Mouse (Mus musculus) ES-E14 (cell line): ENCODE measurements around the gene Pla1a. TPM values are rescaled to one million over a fixed set of nuclear protein-coding genes. Genes with fewer than 3 reads are reported as not detected.

Experiments
- DNase-seq: peaks from one replicate; pipeline ENCODE4 v3.0.0-alpha.2; 2013; ENCODE audit warnings: low read depth, low spot score
- H3K27ac ChIP-seq: 2 replicates; pipeline ENCODE4 v1.5.1; 2012; ENCODE audit warnings: low read depth, mild to moderate bottlenecking, low read length, moderate library complexity, mixed read lengths; ENCODE audit not compliant: poor library complexity, insufficient read depth, severe bottlenecking
- H3K36me3 ChIP-seq: 2 replicates; pipeline ENCODE4 v1.6.1; 2012; ENCODE audit warnings: mild to moderate bottlenecking, low read length, moderate library complexity, mixed read lengths; ENCODE audit not compliant: control insufficient read depth, poor library complexity, insufficient read depth, severe bottlenecking
- H3K4me1 ChIP-seq, 2 experiments: fragments of 150-350 bp in 1 of 2; sonication (generic) in 1 of 2; 2 replicates each; pipeline ENCODE4 v1.6.1; 2012; ENCODE audit warnings: low read length in 2 of 2, mild to moderate bottlenecking in 1 of 2, mixed read lengths in 1 of 2; ENCODE audit not compliant: control insufficient read depth in 2 of 2, insufficient read depth in 2 of 2, poor library complexity in 1 of 2
- H3K4me3 ChIP-seq, 2 experiments: fragments of 150-350 bp in 1 of 2; sonication (generic) in 1 of 2; 2 replicates each; pipeline ENCODE4 v1.5.1; 2012; ENCODE audit warnings: low read length in 2 of 2, low read depth in 1 of 2, mild to moderate bottlenecking in 1 of 2, mixed read lengths in 1 of 2; ENCODE audit not compliant: insufficient read depth in 1 of 2, poor library complexity in 1 of 2, severe bottlenecking in 1 of 2
- H3K9ac ChIP-seq: 2 replicates; pipeline ENCODE4 v1.6.1; 2012; ENCODE audit warnings: low read depth, mild to moderate bottlenecking, low read length, mixed read lengths; ENCODE audit not compliant: poor library complexity, insufficient read depth, severe bottlenecking
- H3K9me3 ChIP-seq: fragments of 150-350 bp; sonication (generic); 2 replicates; pipeline ENCODE4 v1.6.1; 2012; ENCODE audit warnings: low read depth, mild to moderate bottlenecking, low read length; ENCODE audit not compliant: control insufficient read depth, insufficient read depth
- CHD2 ChIP-seq: IDR thresholded peaks from 2 replicates; pipeline ENCODE4 v1.6.1; 2014; ENCODE audit warnings: mild to moderate bottlenecking, low read depth, low read length, inconsistent platforms
- HCFC1 ChIP-seq: IDR thresholded peaks from 2 replicates; pipeline ENCODE4 v1.6.1; 2012; ENCODE audit warnings: low read length, inconsistent platforms, borderline replicate concordance; ENCODE audit not compliant: insufficient read depth
- MAFK ChIP-seq: IDR thresholded peaks from 2 replicates; pipeline ENCODE4 v1.6.1; 2014; ENCODE audit warnings: mild to moderate bottlenecking, low read depth, low read length, inconsistent platforms; ENCODE audit not compliant: insufficient read depth
- ZC3H11A ChIP-seq: IDR thresholded peaks from 2 replicates; pipeline ENCODE4 v1.6.1; 2012; ENCODE audit warnings: low read depth, mild to moderate bottlenecking, inconsistent platforms, low read length, borderline replicate concordance
- ZNF384 ChIP-seq: IDR thresholded peaks from 2 replicates; pipeline ENCODE4 v1.6.1; 2012; ENCODE audit warnings: low read depth, low read length, inconsistent platforms
- in situ Hi-C, 2 experiments: fragments of 600-800 bp; cut with MboI; formaldehyde crosslinking; loops; one replicate each; pipeline ENCODE4 v1.15.1; 2025; ENCODE audit warnings: low sequenced_read_pairs in 2 of 2, inconsistent platforms in 1 of 2; ENCODE audit not compliant: unreplicated experiment in 2 of 2
- total RNA-seq: library from RNA; depleted of rRNA; stranded (reverse); fragments of 300-350 nt; gene quantifications from 2 replicates; pipeline ENCODE4 v1.2.3, GENCODE M21; 2012

Gene Pla1a
- total RNA-seq, 1 experiment, result 4.9 TPM

DNA sequence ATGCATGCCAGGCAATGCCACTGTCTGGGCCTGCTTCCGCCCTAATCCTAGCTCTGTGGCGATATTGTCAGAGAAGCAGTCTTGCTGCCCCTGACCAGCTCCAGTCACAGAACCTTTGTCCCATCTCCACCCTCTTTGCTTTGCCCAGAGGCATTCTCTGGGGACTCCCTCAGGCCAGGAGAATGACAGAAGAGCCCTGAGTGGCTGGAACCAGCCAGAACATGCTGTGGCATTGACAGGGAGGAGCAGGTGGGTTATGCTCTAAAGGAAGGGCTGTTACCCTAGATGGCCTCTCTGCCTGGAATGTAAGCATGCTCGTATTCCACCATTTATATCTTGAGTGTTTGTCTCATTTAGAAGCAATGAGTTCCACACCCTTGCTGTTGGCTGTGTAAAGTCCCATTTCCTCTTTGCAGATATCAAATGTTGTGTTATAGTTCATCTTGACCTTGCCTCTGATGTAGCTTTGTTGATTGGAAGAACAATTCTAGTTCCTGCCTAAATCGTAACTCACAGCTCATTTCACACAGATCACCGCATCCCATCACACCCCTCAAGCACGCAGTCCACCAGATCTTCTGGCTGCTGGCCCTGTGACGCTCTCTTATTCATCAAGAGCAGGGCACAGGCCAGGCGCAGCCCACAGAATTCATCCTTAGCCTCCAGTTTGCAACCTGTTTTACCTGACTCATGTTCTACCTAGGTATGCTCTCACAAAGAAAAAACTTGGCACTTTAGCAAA, 62.1 kb downstream of the Pla1a start:
- no peak for DNase-seq
- no peak overlapping the region for H3K27ac ChIP-seq
- no peak overlapping the region for H3K4me3 ChIP-seq
- H3K4me1 ChIP-seq, result peaks cover 2 to 8% of the 10 kb centered on the region in 2 experiments; a peak in 1 of 4 replicates
- no peak for TF ChIP-seq ZC3H11A
- TF ChIP-seq HCFC1, result no peak
- TF ChIP-seq CHD2, result no peak
- TF ChIP-seq MAFK, result no peak
- in situ Hi-C loops, result no loop called here
- no peaks in the 10 kb centered on the region for H3K9me3 ChIP-seq
- H3K36me3 ChIP-seq, result no peaks in the 10 kb centered on the region
- H3K9ac ChIP-seq, result no peak overlapping the region

DNA sequence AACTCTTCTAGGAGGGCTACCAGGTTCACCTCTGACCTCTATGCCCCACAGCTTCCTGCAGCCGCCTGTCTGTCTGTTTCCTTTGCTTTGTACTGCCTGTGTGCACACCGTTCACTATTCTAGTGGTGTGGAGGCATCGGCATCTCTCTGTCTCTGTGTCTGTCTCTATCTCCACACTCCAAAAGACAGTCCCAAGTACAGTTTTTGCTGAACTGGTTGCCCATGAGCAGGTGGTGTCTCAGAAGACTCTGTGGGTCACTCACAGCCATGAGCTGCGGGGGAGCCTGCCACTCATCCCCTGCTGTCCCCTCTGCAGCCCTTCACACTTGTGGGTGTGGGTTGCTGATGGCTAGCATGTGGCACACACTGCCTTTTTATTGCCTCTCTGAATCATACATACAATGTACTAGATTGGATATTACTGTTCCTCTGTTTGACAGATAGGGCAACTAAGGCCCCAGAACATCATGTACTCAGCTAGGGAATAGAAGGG, 62.9 kb downstream of the Pla1a start:
- Histone ChIP-seq H3K27ac (no peak overlapping the region), H3K9ac (no peak overlapping the region), H3K4me3 (no peak overlapping the region), H3K36me3 (no peaks in the 10 kb centered on the region), H3K4me1 (peaks cover 2 to 8% of the 10 kb centered on the region in 2 experiments; a peak in 1 of 4 replicates), H3K9me3 (no peaks in the 10 kb centered on the region)
- in situ Hi-C loops, result no loop called here
- TF ChIP-seq HCFC1 (no peak), CHD2 (no peak), MAFK (no peak), ZC3H11A (no peak), ZNF384 (no peak)
- no peak for DNase-seq

DNA sequence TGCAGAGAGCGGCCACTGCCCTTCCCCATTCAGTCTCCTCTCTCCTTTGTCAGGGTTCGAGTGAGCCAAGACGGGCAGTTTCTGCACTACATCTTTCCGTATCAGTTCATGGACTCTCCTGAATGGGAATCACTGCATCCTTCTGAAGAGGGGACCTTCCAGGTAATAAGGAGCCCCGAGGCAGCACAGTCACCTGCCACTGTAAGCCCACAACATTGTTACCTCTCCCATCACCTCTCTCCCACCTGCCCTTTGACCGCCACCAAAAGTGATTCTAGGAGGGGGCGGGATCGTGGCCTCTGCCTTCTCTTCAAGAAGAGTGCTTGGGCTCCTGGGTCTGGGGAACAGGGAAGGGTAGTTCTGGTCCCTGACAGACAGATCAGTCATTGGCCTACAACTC, 63.5 kb downstream of the Pla1a start:
- TF ChIP-seq HCFC1 (no peak), CHD2 (no peak), MAFK (no peak), ZC3H11A (no peak), ZNF384 (no peak)
- Histone ChIP-seq H3K36me3 (no peaks in the 10 kb centered on the region), H3K9ac (no peak overlapping the region), H3K9me3 (no peaks in the 10 kb centered on the region), H3K27ac (no peak overlapping the region), H3K4me3 (no peak overlapping the region), H3K4me1 (peaks cover 2 to 8% of the 10 kb centered on the region in 2 experiments; a peak in 1 of 4 replicates)
- in situ Hi-C loops, result no loop called here
- no peak for DNase-seq

DNA sequence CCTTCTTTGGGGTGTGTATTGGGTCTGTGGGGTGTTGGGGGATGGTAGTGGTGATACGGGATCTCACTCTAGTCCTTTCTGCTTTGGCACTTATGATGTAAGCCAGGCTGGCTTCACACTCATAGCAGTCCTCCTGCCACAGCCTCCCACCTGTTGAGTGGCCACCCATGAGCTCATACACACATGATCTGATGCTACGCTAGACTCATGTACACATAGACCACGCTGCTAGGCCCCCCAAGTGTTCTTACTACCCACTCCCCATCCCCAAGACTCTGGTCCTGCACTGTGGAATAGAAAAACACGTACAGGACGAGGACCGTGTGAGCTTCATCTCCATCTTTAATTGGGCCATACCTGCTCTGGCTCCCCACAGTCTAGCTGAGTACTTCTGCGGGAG, 63.9 kb downstream of the Pla1a start:
- Histone ChIP-seq H3K36me3 (no peaks in the 10 kb centered on the region), H3K9me3 (no peaks in the 10 kb centered on the region), H3K4me1 (peaks cover 2 to 7% of the 10 kb centered on the region in 2 experiments; a peak in 1 of 4 replicates), H3K4me3 (no peak overlapping the region), H3K27ac (no peak overlapping the region), H3K9ac (no peak overlapping the region)
- DNase-seq, result no peak
- TF ChIP-seq MAFK, result no peak
- no peak for TF ChIP-seq ZC3H11A
- no peak for TF ChIP-seq ZNF384
- no peak for TF ChIP-seq HCFC1
- no peak for TF ChIP-seq CHD2
- in situ Hi-C loops, result no loop called here
